Mouse (Mus musculus) C2C12 (cell line): ENCODE measurements around the gene Ltbp3. TPM values are rescaled to one million over a fixed set of nuclear protein-coding genes. Genes with fewer than 3 reads are reported as not detected.
A peak's percentile ranks its signal among the peaks of the same experiment; 100 is the strongest.
"Not testable (repeated sequence)": the region's sequence is repeated elsewhere in the genome, so short reads cannot be mapped to it uniquely, and the experiment has no call there.

ENCODE experiments used
- H3K27me3 ChIP-seq: one replicate; pipeline ENCODE4 v1.6.1; 2011; ENCODE audit not compliant: control insufficient read depth, insufficient read depth, insufficient read length
- H3K36me3 ChIP-seq: one replicate; pipeline ENCODE4 v1.6.1; 2011; ENCODE audit not compliant: control insufficient read depth, insufficient read depth
- H3K4me3 ChIP-seq: one replicate; pipeline ENCODE4 v1.5.1; 2011; ENCODE audit warnings: mild to moderate bottlenecking, control low read depth; ENCODE audit not compliant: poor library complexity, insufficient read depth, severe bottlenecking
- H3K79me2 ChIP-seq: one replicate; pipeline ENCODE4 v1.6.1; 2011; ENCODE audit not compliant: control insufficient read depth, insufficient read depth
- H3K79me3 ChIP-seq: one replicate; pipeline ENCODE4 v1.6.1; 2011; ENCODE audit warnings: low read depth, control low read depth
- H3ac ChIP-seq: one replicate; pipeline ENCODE3; 2011; ENCODE audit warnings: low read depth; ENCODE audit not compliant: control insufficient read depth, insufficient read length
- CEBPB ChIP-seq: IDR thresholded peaks from one replicate; pipeline ENCODE4 v1.6.1; 2011; ENCODE audit warnings: low read depth, mild to moderate bottlenecking, control low read depth, moderate library complexity
- CTCF ChIP-seq: IDR thresholded peaks from one replicate; pipeline ENCODE4 v1.5.1; 2011; ENCODE audit not compliant: control insufficient read depth, insufficient read depth, insufficient read length
- FOSL1 ChIP-seq: IDR thresholded peaks from one replicate; pipeline ENCODE4 v1.8.0; 2011; ENCODE audit warnings: mild to moderate bottlenecking, low read length; ENCODE audit not compliant: poor library complexity, insufficient read depth, severe bottlenecking
- MAX ChIP-seq: IDR thresholded peaks from one replicate; pipeline ENCODE4 v1.6.1; 2011; ENCODE audit warnings: mild to moderate bottlenecking, control low read depth
- MYOD1 ChIP-seq: IDR thresholded peaks from one replicate; pipeline ENCODE4 v1.6.1; 2011; ENCODE audit warnings: low read depth; ENCODE audit not compliant: control insufficient read depth, insufficient read length
- MYOG ChIP-seq: IDR thresholded peaks from one replicate; pipeline ENCODE4 v1.6.1; 2011; ENCODE audit not compliant: control insufficient read depth, insufficient read length; ENCODE audit errors: extremely low read depth
- USF1 ChIP-seq: IDR thresholded peaks from one replicate; pipeline ENCODE4 v1.6.1; 2011; ENCODE audit warnings: low read depth, mild to moderate bottlenecking, control low read depth, moderate library complexity
- polyA plus RNA-seq: library from polyadenylated mRNA; unstranded; fragments of >200 nt; fragmentation: generic; extraction: Trizol; gene quantifications from one replicate; pipeline ENCODE4 v1.2.1, GENCODE M21; 2012; ENCODE audit warnings: missing spikeins

The Ltbp3 gene
- polyA plus RNA-seq, 1 experiment, result 128 TPM

- no peak overlapping the region for H3K4me3 ChIP-seq
- no peak for TF ChIP-seq MYOG
- no peak for TF ChIP-seq MAX
- TF ChIP-seq MYOD1, result no peak
- TF ChIP-seq CTCF, result no peak
- no peak for TF ChIP-seq CEBPB
- TF ChIP-seq USF1, result no peak
- TF ChIP-seq FOSL1, result no peak
- H3K27me3 ChIP-seq, result no peaks in the 10 kb centered on the region
- H3K36me3 ChIP-seq, result peaks cover 14% of the 10 kb centered on the region
- H3ac ChIP-seq, result no peak overlapping the region
- peaks cover 5% of the 10 kb centered on the region for H3K79me3 ChIP-seq
- H3K79me2 ChIP-seq, result peaks cover 13% of the 10 kb centered on the region
Measured at GRCm38 (mm10) chr19:5791329-5791728, 50.6 kb downstream of the Ltbp3 start.

- no peak overlapping the region for H3ac ChIP-seq
- TF ChIP-seq MAX (no peak), FOSL1 (no peak), MYOG (no peak), MYOD1 (no peak), CEBPB (no peak), USF1 (no peak), CTCF (peak; percentile 76)
- no peaks in the 10 kb centered on the region for H3K27me3 ChIP-seq
- H3K4me3 ChIP-seq, result no peak overlapping the region
- H3K79me3 ChIP-seq, result peaks cover 23% of the 10 kb centered on the region
- H3K36me3 ChIP-seq, result peaks cover 32% of the 10 kb centered on the region
- peaks cover 31% of the 10 kb centered on the region for H3K79me2 ChIP-seq
Measured at GRCm38 (mm10) chr19:5793116-5793515, 52.4 kb downstream of the Ltbp3 start.

- H3K36me3 ChIP-seq, result peaks cover 42% of the 10 kb centered on the region
- H3K27me3 ChIP-seq, H3ac ChIP-seq, H3K4me3 ChIP-seq: not testable (repeated sequence)
- peaks cover 33% of the 10 kb centered on the region for H3K79me3 ChIP-seq
- peaks cover 41% of the 10 kb centered on the region for H3K79me2 ChIP-seq
Measured at GRCm38 (mm10) chr19:5793917-5794770, 53.4 kb downstream of the Ltbp3 start.

GRCm38 (mm10) chr19:5794771-5795576, 54.3 kb downstream of the Ltbp3 start:
- peaks cover 51% of the 10 kb centered on the region for H3K36me3 ChIP-seq
- no peaks in the 10 kb centered on the region for H3K27me3 ChIP-seq
- no peak overlapping the region for H3ac ChIP-seq
- peaks cover 42% of the 10 kb centered on the region for H3K79me3 ChIP-seq
- peak; percentile 9 for TF ChIP-seq CEBPB
- TF ChIP-seq USF1, result no peak
- H3K4me3 ChIP-seq, result no peak overlapping the region
- peaks cover 50% of the 10 kb centered on the region for H3K79me2 ChIP-seq

DNA sequence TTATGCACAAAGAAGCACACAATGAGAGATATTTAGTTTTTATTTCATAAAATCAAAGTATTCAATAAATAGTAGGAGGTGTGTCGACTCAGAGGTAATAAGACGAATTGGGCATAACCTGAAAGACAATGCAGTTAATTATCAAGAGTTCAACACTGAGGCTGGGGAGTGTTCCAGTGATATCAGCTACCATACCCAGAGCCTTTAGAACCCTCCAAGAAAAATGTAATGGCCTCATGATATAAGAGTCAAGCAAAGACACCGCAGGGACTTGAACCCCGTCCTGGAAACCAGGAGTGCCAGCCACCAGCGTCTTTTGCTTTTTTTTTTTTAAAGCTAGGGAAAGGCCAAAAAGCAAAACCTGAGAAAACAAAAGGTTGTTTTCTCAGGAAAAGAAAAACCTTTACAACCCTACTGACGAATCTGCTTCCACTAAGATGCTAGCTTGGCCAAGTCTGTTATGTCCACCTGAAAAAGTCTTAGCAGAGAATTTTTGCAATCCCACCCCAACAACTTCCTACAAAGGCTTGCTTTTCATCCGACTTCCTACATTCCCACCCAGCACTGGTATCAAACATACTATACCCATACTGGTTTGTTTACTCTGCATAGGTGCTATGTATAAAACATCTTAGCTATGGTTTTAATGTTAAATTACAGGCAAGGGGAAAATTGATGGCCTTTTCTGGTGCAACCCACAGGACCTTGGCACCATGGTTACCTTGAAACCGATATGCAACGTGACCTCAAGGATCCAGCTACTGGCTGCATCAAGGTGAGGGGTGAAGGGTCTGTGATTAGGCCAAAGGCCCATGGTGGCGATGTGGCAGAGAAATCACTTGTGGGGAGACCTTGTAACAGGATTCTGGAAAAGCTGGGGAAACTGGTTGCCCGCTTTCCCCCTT, 55.2 kb downstream of the Ltbp3 start:
- H3K36me3 ChIP-seq, result peaks cover 60% of the 10 kb centered on the region
- TF ChIP-seq USF1, result no peak
- no peak for TF ChIP-seq CTCF
- no peak for TF ChIP-seq MAX
- no peak for TF ChIP-seq FOSL1
- TF ChIP-seq CEBPB, result no peak
- no peak for TF ChIP-seq MYOD1
- TF ChIP-seq MYOG, result no peak
- no peak overlapping the region for H3ac ChIP-seq
- H3K4me3 ChIP-seq, result peak overlapping the region; percentile 98
- peaks cover 51% of the 10 kb centered on the region for H3K79me3 ChIP-seq
- H3K79me2 ChIP-seq, result peaks cover 59% of the 10 kb centered on the region
- H3K27me3 ChIP-seq, result no peaks in the 10 kb centered on the region
